ENCODE assay signal across 25 mouse cellular contexts in genomic region chr2:6976300-6976699, GRCm38 (mm10).
"Had no signal": no experiment of that assay in that cellular context is flagged by ENCODE, and none has a peak within 500 bp of the region (broad histone marks: within the 10 kb centered on the region; RNA-seq: fewer than 3 reads in every experiment).

No protein-coding gene starts in this region.

- H3K4me3 ChIP-seq: embryonic facial prominence, embryonic 10.5 days; embryonic facial prominence, embryonic 12.5 days; embryonic facial prominence, embryonic 13.5 days; embryonic facial prominence, embryonic 15.5 days; erythroblast, embryonic 14.5 days; forebrain, embryonic 10.5 days; forebrain, embryonic 12.5 days; forebrain, embryonic 13.5 days; forebrain, embryonic 15.5 days; gastrocnemius, adult 2 months; heart, adult 2 months had no signal

- H3K9me3 ChIP-seq: embryonic facial prominence, embryonic 10.5 days; embryonic facial prominence, embryonic 12.5 days; embryonic facial prominence, embryonic 13.5 days; embryonic facial prominence, embryonic 15.5 days; forebrain, embryonic 12.5 days; forebrain, embryonic 13.5 days; forebrain, embryonic 15.5 days had no signal

- H3K27me3 ChIP-seq: embryonic facial prominence, embryonic 12.5 days; embryonic facial prominence, embryonic 13.5 days; embryonic facial prominence, embryonic 15.5 days; forebrain, embryonic 12.5 days; forebrain, embryonic 13.5 days; forebrain, embryonic 15.5 days had no signal

- H3K36me3 ChIP-seq: embryonic facial prominence, embryonic 10.5 days; embryonic facial prominence, embryonic 12.5 days; embryonic facial prominence, embryonic 13.5 days; embryonic facial prominence, embryonic 15.5 days; forebrain, embryonic 10.5 days; forebrain, embryonic 12.5 days; forebrain, embryonic 15.5 days had no signal

- ATAC-seq: forebrain, embryonic 13.5 days; forebrain, embryonic 14.5 days; forebrain, embryonic 15.5 days; forebrain, embryonic 16.5 days; forebrain, postnatal 0 days had no signal

- H3K4me2 ChIP-seq: embryonic facial prominence, embryonic 12.5 days; embryonic facial prominence, embryonic 13.5 days; embryonic facial prominence, embryonic 15.5 days; forebrain, embryonic 12.5 days; forebrain, embryonic 13.5 days; forebrain, embryonic 15.5 days had no signal

- H3K4me1 ChIP-seq: embryonic facial prominence, embryonic 10.5 days; embryonic facial prominence, embryonic 12.5 days; embryonic facial prominence, embryonic 13.5 days; embryonic facial prominence, embryonic 15.5 days; forebrain, embryonic 10.5 days; forebrain, embryonic 12.5 days; forebrain, embryonic 13.5 days; forebrain, embryonic 15.5 days had no signal

- H3K27ac ChIP-seq: embryonic facial prominence, embryonic 10.5 days; embryonic facial prominence, embryonic 12.5 days; embryonic facial prominence, embryonic 13.5 days; embryonic facial prominence, embryonic 15.5 days; forebrain, embryonic 10.5 days; forebrain, embryonic 12.5 days; forebrain, embryonic 13.5 days; forebrain, embryonic 15.5 days; gastrocnemius, adult 2 months; heart, adult 2 months had no signal

- DNase-seq: cerebellum, adult 9-11 months; cerebellum, postnatal 10 days; cerebellum, postnatal 25 days; cerebellum, postnatal 36 days; embryo, embryonic 11 days; forebrain, postnatal 0 days; gastrocnemius, adult 2 months; gastrocnemius, postnatal 10 days; gastrocnemius, postnatal 14 days; gastrocnemius, postnatal 25 days; gastrocnemius, postnatal 36 days; heart, adult 11 months; heart, adult 18-20 months; heart, adult 2 months had no signal

- H3K9ac ChIP-seq: embryonic facial prominence, embryonic 12.5 days; embryonic facial prominence, embryonic 13.5 days; embryonic facial prominence, embryonic 15.5 days; forebrain, embryonic 12.5 days; forebrain, embryonic 13.5 days; forebrain, embryonic 15.5 days; forebrain, postnatal 0 days had no signal
